Mouse (Mus musculus) adrenal gland, adult 8-10 months (tissue): ENCODE results near the gene Lsr. TPM values are rescaled to one million over a fixed set of nuclear protein-coding genes. Genes with fewer than 3 reads are reported as not detected.
"Not testable (repeated sequence)": the region's sequence is repeated elsewhere in the genome, so short reads cannot be mapped to it uniquely, and the experiment has no call there.

Source experiments
- DNase-seq: peaks from one replicate; pipeline ENCODE4 v3.0.0; 2022
- total RNA-seq, 4 experiments: library from RNA; stranded (reverse); gene quantifications; 2 replicates each; pipeline ENCODE4 v1.2.4; 2022

The Lsr gene
- total RNA-seq, 4 experiments from 2014 or later: 4.1 to 36.6 (median 13.7) TPM

DNA sequence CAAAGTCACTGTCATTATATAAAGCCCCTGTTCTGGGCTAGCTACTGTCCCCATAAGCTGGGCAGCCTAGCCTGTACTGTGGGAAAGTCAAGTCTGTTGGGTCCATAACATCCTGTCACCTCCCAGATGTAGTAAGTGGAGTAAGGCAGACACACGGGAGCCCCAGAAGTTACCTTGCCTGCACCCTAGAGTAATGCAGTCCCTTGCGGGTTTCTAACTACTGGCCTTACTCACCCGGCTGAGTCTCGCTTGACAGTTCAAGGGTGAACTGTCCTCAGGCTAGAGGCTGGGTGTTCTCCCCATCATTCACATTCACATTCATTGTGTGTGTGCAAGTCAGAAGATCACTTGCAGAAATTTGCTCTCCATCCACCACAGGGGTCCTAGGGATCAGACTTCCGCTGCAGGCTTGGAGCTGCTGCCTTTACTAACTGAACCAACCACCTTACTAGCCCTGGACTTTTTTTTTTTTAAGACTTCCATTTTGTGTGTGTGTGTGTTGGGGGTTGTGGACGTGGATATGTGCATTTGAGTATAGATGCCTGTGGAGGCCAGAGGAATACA is 13.4 kb downstream of the Lsr start:
- no peak for DNase-seq

DNA sequence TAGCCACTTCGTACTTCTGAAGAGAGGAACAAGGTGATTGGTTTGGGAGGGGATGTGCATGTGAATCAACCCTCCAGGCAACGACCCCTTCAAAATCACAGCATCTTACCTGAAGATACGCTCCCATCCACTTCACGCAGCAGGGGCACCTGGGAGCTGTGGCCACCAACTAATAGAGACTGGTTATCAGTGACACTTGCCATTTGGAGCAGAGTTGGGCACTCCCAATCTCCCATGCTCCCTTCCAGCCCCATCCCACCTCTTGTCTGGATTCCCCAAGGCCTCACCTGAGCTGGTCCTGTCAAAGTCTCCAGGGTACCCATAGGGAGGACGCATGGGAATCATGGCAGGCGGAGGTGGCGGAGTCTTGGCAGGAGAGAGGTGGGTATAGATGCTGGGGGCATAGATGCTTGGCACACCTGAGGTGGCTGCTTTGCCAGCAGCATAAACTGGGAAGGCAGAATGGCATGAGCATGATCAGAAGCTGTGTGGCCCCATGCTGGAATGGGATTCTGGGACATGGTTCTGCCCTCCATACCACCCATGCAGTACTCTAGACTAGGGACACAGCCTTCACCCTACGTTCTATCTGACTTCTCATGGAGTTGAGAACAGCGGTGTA is 14.3 kb downstream of the Lsr start:
- no peak for DNase-seq

DNA sequence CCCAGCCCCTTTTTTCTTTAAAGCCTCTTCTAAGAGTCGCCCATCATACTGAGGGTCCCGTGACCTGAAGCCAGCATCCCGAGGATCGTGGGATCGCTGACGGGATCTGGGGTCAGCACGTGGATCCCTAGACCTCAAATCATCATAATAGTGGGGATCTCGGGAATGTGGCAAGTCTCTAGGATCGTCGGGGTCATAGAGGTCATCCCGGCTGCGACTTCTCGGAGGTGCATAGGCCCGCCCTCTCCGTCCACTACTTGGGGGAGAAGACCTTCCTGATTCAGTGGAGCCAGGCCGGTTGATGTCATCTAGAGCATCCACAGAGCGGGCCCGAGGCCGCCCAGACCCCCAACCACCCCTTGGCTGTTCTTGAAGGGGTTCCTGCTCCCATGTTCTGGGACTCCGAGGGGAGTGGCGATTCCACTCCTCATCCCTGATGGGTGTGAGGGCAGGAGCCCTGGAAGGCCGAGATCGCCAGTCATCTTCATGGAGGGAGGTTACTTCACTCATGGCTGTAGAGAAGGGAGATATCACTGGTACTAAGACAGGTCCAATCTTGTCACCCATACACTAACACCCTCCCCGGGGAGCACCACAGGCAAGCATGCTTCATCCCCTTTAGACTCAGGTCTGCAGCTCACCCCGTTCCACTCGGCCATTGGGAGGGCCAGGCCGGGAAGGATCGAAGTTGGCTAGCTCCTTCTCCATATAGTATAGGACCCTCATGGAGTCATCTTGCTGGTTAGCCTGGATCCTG is 15.0 kb downstream of the Lsr start:
- DNase-seq: no peak

DNA sequence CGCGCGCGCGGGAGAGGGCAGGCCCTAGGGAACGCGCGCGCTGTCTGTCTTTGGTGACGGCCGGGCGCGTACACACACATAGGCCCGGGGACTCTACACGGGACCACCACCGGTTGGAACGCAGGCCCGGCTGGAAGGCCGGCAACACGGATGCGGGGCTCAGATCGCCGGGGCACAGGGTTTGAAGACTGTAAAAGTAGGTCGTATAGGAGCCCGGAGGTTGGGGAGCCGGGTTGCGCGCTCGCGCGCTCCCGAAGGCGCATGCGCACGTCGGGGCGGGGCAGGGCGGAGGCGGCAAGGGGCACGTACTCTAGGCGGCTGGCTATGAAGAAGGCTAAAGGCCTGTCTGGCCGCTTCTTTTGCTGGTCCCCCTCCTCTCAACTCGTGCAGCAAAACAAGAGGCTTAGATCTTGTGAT is 15.9 kb downstream of the Lsr start:
- peak; percentile 89 for DNase-seq

DNA sequence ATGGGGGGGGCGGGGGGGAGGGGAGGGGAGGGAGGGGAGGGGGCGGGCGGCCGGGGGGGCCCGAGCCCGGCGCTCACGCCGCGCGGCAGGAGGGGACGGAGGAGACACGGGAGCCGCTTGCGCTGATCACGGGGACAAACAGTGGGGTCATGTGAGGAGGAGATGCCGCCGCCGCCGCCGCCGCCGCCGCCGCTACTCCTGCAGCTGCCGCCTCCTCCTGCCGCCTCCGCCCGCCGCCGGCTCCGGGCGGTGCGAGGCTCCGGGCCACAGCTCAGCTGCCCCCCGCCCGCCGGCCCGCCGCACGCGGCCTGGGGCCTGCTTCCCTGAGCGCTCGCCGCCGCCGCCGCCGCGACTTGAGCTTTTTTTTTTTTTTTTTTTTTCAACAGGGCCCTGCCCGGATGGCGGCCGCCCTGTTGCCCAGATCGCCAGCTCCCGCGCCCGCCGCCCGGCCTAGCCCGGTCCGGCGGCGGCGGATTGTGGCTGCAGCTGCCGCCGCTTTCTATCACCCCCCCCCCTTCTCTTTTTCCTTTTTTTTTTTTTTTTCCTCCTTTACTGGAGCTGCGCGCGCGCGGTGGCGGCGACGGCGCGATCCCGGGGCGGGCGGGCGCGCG is 16.4 kb downstream of the Lsr start, which contains the start of gene Usf2:
Usf2 (minus strand) TSS at position 48 of the 611 bp plus-strand sequence.
- DNase-seq: peak; percentile 74

DNA sequence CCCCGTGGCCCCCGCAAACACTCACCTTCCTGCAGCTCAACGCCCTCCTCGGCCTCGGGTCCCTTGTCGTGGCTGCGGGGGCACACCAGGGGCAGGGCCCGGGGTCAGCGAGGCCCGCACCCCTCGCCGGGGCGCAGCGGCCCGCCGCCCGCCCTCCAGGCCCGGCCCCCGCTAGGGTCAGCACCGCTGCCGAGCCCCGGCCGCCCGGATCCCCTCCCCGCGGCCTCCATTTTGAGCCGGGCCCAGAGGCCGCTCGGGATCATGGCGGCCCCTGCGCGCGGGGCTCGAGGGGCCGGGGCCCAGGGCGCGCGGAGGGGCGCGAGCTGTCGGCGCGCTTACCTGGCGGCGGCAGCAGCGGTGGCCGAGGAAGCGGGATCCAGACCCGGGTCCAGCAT is 16.9 kb downstream of the Lsr start:
- no peak for DNase-seq

DNA sequence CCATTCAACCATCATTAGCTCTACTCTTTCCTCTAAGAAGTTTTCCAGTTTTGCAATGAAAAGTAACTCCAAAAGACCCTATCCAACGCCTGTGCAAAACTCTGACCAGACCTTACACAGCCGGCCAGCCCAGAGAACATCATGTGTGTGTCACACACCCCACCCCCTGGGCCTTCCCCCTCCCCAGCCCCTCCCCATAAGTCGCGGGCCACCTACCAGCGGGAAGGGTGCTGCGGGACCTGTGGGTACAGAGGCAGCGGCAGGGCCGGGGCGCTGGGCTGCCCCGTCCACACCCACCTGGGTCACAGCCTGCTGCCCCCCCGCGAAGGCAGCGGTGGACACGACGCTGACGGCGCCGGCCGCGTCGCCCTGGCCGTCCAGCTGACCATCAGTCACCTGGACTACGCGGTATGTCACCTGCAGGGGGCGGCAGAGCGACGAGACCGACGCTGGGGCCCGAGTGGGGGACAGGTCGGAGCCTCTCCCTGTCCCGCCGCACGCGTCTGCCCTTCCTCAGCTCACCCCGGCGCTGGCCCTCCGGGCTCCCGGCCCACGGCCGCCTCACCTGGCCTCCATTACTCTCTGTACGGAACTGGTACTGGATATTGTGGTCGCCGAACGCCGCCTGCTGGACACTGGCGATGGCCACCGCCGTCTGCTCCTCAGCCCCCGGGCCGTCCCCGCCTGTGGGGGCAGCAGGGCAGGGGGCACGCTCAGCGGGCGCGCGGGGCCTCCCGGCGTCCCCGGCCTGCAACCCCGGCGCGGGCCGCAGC is 17.5 kb downstream of the Lsr start:
- DNase-seq: peak; percentile 87

DNA sequence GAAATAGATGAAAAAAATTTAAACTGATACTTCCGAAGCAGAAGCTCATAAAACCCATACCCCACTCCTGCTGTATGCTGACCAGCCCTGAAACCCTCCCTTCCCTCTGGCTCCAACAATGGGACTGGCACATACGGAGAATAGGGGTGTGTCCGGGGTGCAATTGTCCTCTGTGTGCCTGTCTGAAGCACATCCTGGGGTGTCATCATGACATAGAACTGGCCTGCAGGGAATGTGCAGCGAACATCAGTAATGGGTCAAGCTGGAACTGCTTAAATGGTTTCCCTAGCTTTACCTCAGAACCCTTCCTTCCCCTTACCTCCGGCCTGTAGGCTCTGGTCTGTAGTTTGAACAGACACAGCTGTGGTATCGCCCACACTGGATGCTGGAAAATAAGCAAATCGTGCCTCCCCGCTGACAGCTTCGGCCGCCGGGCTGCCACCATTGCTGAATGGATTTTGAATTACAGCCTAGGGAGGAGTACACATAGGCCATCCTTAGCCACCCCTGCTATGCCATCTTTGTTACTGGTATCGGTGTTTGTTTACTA is 18.2 kb downstream of the Lsr start:
- DNase-seq: no peak

DNA sequence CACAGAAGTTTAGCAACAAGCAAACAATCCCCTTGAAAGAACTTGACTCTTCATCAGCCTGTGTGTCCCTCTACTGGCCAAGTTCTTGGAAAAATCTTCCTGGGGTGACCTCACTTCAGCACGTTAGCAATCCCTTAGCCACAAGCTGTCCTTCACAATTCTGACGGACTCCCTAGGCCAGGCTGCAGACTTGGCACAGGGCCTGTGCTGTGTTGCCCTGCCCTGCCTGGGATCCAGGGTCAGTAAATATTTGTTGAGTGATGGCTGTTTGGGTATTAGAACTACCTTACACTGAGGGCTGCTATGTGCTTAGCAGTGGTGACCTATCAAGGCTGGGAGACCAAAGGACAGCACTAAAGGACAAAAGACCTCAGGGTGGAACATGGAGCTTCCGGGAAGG is 19.2 kb downstream of the Lsr start:
- peak; percentile 87 for DNase-seq

DNA sequence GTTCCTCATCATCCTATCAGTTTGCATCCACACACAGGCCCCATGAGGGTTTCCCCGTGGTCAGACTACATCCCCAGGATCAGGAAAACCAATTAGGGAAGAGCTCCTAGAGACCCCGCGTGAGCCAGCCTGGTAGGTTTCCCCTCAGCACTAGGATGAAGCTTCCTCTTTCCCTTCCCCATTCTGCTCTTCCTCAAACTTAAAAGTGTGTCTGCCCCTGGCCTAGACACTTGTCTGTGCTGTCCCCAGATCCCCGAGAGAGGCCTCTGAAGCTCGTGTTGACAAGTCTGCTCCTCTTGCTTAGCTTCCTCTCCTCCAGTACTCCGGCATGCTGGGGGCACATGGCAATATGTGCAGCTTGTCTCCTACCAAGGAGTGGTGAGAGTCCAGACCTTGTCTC is 19.8 kb downstream of the Lsr start:
- no peak for DNase-seq

DNA sequence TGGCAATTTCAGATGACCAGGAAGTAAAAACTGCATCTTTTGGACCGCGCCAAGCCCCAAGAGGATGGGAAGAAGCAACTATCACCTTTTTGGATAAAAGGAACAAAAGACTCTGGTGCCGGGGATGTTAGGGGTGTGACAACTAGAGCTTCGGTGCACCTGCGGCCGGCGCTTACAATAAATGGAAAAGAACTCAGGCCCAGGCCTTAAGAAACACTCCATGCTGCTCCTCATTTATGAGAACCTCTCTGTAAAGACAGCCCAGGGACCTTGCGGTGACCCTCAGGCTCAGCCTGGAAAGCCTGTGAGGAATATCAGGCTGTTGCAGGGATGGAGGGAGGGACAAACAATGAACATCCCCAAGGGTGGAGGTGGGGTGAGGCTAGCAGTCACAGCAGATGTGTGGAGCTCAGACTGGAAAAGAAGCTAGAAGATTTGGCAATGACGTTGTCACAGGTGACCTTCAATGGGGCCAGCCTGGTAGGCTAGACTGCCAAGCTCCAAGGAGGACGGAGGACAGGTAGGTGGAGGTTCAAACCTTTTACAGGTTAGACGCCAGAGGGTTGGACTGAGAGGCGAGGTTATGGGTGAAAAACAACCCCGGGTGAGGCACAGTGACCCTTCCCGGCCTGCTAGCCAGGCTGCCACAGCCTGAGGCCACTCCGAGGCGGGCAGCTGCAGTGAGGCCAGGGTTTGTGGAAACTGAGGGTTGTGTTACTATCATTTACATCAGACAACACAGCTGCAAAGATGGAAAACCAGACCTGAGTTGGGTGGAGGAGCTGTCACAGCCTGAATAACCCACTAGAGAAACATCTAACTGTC is 20.6 kb downstream of the Lsr start:
- DNase-seq: no peak

DNA sequence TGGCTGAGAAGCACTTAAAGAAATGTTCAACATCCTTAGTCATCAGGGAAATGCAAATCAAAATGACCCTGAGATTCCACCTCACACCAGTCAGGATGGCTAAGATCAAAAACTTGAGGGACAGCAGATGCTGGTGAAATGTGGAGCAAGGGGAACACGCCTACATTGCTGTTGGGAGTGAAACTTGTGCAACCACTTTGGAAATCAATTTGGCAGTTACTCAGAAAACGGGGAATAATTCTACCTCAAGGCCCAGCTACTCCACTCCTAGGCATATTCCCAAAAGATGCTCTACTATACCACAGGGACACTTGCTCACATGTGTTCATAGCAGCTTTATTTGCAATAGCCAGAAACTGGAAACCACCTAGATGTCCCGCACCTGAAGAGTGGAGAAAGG is 23.4 kb downstream of the Lsr start:
- DNase-seq: not testable (repeated sequence)

DNA sequence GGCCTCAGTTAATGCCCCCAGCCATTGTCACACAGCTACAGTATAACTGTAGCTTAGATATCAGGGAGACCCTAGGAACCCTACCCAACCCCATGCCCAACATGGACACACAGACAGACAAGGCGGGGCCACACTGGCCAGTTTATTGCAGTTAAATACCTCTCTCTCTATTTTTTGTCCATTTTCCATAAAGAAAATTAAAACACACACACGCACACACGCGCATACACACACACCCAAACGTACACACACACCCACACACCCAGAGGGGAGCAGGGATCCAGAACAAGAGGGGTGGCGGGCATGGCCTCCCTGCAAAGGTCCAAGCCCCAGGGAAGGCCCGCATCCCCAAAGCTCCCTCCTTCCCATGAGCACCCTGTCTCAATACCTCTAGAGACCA is 27.4 kb downstream of the Lsr start:
- no peak for DNase-seq

DNA sequence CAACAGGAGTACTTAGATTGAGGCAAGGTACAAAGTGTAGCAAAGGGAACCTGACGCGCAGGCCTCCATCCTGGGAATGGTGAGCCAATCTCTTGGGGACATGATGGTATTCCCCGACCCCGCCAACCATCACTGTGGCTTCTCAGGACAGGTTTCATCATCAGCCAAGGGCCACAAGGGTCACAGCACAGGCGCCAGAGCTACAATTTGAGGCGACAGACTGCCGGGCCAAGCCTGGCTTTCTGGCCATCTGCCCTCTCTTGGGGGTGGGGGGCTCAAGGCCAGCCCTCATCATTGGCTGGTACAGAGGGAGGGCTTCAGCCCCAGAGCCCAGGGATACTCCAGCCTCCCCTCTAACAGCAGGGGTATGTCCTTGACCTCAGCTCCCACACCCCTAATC is 27.8 kb downstream of the Lsr start:
- DNase-seq: not testable (repeated sequence)

DNA sequence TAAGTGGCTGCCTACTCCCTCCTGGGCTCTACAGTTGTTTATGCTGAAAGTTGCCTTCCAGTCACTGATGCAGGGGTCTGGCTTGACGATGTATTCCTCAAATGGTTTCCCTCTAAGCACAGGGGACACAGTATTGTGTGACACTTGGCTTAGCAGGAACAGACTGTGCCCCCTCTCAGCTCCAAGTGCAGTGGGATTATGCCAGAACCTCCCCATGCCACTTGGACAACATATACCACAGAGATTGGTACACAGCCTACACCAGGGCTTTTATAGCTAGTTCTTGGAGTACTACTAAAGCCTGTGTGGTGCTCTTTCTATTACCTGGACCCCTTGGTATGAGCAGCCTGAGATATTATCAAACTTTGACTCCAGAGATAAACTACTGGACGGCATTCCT is 28.6 kb downstream of the Lsr start:
- not testable (repeated sequence) for DNase-seq

DNA sequence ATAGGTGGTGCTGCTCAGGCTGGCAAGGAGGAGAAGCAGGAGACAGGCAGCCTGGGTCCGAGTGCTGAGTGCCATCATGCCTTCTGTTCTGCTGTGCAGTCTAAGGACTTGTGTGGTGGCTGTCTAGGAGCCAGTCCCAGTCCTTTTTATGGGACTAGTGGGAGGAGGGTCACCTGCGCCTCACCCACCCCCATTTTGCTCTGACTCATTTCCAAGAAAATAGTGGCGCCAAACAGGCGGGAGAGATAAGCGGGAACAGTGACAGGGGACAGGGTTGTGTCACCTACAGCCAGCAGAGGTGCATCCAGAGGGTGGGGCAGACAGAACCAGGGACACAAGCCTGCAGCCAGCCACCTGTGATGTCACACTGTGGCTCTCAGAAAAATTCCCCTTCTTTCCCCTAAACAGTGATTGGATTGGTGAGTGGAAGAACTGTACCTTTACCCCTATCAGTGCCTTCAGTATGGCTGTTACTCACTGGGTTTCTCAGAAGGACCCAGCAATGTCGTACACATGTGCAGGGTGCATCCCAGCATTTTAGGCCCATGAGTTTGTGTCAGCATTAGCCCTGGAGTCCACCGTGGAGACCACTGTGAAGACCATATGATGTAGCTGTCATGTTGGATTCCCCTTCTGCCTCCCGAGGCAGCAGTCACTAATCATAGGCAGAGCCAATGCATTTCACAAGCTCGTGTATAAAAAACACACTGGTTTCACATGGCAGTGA is 29.2 kb downstream of the Lsr start, which contains the start of gene Hamp:
Hamp (minus strand) TSS at position 124 of the 727 bp plus-strand sequence.
- DNase-seq: no peak

DNA sequence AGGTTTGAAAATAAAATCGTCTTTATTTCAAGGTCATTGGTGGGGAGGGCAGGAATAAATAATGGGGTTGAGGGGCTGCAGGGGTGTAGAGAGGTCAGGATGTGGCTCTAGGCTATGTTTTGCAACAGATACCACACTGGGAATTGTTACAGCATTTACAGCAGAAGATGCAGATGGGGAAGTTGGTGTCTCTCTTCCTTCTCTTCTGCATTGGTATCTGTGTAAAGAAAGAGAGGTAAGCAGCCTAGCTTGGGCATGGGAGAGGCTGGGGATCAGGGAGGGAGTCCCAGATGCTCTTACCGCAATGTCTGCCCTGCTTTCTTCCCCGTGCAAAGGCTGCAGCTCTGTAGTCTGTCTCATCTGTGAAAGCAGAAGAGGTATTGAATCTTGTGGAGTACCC is 30.9 kb downstream of the Lsr start:
- DNase-seq: not testable (repeated sequence)

DNA sequence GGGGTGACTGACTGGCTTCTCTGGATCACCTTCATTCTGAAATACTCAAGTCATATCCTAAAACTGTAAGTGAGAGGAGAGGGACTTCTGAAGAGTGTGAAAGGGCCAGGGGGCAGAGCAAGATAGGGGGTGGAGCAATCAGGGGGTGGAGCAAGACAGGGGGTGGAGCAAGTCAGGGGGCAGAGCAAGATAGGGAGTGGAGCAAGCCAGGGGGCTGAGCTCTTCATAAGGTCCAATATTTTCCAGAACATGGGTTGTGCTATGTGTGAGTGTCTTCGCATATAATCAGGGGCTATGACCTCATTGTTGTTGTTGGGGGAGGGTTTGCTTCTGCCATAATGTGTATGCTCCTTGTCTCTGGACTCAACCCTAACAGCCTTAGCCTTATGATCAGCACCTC is 33.2 kb downstream of the Lsr start:
- DNase-seq: not testable (repeated sequence)

DNA sequence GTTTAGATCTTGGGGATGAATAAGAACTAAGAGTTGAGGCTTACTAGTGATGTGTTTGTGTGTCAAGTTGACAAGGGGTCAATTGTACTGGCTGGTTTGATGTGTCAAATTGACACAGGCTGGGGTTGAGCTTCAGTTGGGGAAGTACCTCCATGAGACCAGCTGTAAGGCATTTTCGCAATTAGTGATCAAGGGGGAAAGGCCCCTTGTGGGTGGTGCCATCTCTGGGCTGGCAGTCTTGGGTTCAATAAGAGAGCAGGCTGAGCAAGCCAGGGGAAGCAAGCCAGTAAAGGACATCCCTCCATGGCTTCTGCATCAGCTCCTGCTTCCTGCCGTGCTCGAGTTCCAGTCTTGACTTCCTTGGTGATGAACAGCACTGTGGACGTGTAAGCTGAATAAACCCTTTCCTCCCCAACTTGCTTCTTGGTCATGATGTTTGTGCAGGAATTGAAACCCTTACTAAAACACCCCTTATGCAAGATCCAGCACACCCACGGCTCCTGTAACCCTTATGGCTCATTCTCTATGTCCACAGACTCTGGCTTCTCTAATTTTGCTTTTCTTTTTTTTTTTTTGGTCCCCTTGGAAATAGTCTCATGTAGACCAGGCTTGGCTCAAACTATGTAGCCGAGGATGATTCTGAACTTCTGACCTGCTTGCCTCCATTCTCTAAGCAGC is 37.7 kb downstream of the Lsr start:
- DNase-seq: not testable (repeated sequence)

DNA sequence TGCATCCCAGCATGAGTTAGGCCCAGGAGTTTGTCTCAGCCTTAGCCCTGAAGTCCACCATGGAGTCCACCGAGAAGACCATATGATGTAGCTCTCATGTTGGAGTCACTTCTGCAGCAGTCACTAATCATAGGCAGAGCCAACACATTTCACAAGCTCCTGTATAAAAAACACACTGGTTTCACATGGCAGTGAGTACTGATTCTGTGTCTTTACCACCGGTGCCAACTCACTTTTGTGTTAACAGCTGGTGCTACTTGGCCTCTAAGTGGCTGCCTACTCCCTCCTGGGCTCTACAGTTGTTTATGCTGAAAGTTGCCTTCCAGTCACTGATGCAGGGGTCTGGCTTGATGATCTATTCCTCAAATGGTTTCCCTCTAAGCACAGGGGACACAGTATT is 48.7 kb downstream of the Lsr start, which contains the start of gene Hamp2:
Hamp2 (minus strand) TSS at position 101 of the 400 bp plus-strand sequence.
- DNase-seq: not testable (repeated sequence)
